Mouse (Mus musculus): ENCODE results near the gene Sgsm3. TPM values are rescaled to one million over a fixed set of nuclear protein-coding genes. Genes with fewer than 3 reads are reported as not detected.
"Not testable (repeated sequence)": the region's sequence is repeated elsewhere in the genome, so short reads cannot be mapped to it uniquely, and the experiment has no call there.

The Sgsm3 gene
- total RNA-seq (2021), result 10 to 100 TPM; 77.2 to 91.3 TPM

DNA sequence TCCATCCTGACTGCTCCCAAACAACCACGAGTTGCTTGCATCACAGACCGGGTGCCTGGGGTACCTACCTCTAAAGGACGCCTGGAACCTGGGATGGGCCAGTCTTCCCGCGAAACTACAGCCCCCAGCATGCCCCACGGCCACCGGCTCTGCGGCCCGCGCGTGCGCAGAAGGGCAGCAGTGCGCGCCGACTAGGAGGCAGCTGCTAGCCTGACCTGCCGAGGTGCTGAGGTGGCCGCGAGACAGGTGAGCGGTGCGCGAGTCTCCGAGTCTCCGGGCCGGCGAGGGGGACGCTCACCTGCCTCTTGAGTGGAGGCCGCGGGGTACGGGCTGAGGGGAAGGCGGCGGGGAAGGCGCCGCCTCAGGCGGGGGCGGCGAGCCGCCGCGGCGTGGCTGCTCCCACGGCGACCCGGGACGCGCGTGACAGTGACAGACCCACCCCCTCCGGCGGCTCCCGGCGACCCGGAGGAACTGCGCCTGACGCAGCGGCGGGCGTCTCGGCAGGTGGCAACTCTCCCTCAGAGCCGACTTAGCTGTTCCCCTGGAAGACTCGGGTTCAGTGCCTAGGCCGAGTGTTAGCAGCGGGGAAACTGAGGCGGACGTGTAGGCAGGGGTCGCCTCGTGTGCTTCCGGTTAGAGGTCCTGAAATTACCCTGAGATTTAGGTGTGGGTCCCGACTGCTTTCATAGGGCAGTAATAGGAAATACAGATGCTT, at the start of gene Sgsm3:
TSS of gene Sgsm3 (plus strand) at position 146 of the 715 bp plus-strand sequence.
- DNase-seq (ENCODE audit: low spot score in 2 of 2), result peak; percentile 88 to 90
- intact Hi-C loops (cut with DNase I), result no loop called here

- peak in 1 of 2 experiments; percentile 31 for DNase-seq (ENCODE audit: low spot score in 2 of 2)
These were observed 48.7 kb upstream of the Sgsm3 start for GRCm38 (mm10) chr15:80928811-80929355.

DNA sequence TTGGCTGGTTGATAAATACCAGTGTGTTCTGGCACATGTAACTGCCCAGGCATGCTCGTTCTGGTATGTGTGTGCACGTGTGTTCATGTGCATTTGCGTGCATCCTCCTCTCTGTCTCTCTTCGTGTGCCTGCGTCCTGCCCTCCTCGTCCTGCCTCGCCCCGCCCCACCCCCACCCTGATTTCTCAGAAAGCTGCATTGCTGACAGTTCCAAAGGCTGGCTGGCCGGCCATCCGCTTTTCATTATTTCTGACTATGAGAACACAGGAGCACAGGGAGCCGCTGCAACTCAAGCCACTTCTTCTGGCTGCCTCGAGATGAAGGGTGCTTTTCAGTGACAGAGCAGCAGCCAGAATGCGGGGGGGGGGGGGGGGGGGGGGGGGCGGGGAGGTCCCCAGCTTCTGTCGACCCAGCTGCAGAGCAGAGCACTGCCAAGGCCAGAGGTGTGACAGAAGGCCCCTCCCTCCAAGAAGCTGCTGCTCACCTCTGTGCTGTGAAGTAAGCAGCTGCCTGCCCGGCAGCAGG, 47.5 kb upstream of the Sgsm3 start:
- DNase-seq (ENCODE audit: low spot score in 2 of 2), result no peak
- intact Hi-C loops (cut with DNase I), result no loop called here

More at GRCm38 (mm10) chr15:80928811-80929355, 48.7 kb upstream of the Sgsm3 start:
- intact Hi-C loops (cut with DNase I), result no loop called here

DNA sequence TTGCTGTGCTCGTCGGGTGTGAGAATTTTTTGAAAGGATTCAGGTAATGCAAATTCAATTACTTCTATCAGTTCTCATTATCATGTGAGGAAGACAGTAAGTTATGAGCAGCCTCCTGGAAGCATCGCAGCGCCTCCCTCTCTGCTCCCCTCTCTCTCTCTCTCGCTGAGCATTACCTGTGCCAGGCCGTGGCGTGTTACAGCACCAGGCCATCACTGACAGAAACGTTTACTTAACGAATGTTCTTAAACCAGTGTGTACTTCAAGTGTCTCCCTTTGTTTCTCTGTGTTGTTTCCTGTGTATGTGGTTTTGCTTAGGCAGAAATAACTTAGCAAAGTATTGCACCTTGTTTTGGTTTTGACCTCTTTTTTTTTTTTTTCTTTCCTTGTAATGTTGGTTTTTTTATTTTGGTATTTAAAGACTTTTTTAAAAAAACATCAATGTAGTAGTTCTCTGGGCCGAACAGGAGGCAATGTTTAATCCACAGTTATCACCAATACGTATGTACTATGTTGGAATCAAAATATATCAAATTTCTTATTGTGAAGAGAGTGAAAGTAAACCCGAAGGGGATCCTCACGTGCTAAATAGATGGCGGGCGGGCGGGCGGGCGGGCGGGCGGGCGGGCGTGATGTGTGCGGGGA, 46.8 kb upstream of the Sgsm3 start:
- DNase-seq (ENCODE audit: low spot score in 2 of 2); intact Hi-C loops (cut with DNase I): not testable (repeated sequence)

DNA sequence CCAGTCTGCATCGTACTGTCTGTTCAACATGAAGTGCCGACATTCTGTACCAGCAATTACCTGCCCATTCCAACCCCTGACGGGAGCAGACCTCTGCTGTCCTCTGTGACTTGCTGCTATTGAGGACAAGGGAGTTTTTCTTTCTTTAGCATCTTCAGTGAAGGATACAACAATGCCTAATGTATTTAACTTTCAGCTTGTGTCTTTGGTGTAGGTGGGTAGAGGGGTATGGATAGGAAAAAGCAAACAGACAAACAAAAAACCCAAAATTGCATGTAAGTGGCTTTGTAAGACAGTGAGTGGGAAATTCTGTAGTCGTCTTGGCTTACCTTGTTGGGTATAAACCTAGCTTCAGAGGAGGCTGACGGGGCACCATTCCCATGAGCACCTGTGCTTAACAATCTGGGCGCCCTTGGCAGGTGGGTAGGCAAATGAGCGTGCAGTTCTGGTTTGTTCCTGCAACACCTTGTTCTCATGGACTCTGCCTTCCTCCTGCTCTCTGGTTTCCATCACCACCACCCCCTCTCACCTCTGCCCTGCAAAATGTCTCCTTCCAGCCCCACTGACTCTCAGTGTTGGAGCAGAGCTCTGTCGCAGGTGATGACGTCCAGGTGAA, 46.1 kb upstream of the Sgsm3 start:
- DNase-seq (ENCODE audit: low spot score in 2 of 2), result no peak
- intact Hi-C loops (cut with DNase I), result no loop called here

- intact Hi-C loops (cut with DNase I), result no loop called here
- no peak for DNase-seq (ENCODE audit: low spot score in 2 of 2)
These were observed 42.7 kb upstream of the Sgsm3 start for GRCm38 (mm10) chr15:80934841-80935240.

- no peak for DNase-seq (ENCODE audit: low spot score in 2 of 2)
- intact Hi-C loops (cut with DNase I), result no loop called here
These were observed 40.9 kb upstream of the Sgsm3 start for GRCm38 (mm10) chr15:80936686-80937085.

DNA sequence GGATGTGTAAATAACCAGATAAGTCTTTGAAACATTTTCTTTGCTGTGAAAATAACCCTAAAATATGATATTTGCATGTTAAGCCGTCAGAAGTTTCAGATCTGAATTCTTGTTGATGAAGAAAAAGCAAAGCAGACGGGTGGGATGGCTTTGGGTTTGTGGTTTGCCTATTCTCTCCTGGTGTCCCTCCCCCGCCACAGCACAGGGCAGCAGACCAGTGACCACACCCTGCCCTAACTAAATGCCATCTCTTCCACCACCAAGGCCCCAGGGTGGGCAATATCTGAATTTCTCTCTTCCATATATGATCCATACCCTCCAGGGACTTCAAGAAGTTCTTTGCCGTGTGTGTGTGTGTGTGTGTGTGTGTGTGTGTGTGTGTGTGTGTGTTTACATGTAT, 39.0 kb upstream of the Sgsm3 start:
- intact Hi-C loops (cut with DNase I), result no loop called here
- no peak for DNase-seq (ENCODE audit: low spot score in 2 of 2)

DNA sequence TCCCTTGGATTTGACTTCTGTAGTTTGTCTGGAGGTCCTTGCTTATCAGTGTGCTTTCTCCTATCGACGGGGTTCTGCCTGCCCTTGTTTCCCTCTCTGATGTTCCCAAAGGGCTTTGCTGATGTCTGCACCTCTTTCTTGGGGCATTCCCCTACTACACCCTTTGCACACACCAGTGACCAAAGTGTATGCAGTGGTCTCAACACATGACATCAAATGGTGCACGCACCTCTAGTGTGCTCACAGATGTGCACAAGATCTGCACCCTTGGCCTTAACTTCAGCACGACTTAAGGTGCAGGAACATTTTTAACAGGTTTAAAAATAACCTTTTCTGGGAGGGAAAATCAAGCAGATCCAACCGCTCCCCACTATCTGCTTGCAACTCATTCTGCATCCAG, 38.2 kb upstream of the Sgsm3 start:
- DNase-seq (ENCODE audit: low spot score in 2 of 2), result no peak
- intact Hi-C loops (cut with DNase I), result no loop called here

- DNase-seq (ENCODE audit: low spot score in 2 of 2), result no peak
- intact Hi-C loops (cut with DNase I), result no loop called here
These were observed 36.0 kb upstream of the Sgsm3 start for GRCm38 (mm10) chr15:80941468-80942040.

- DNase-seq (ENCODE audit: low spot score in 2 of 2), result peak in 1 of 2 experiments; percentile 34
- intact Hi-C loops (cut with DNase I), result no loop called here
These were observed 31.7 kb upstream of the Sgsm3 start for GRCm38 (mm10) chr15:80945851-80946250.

DNA sequence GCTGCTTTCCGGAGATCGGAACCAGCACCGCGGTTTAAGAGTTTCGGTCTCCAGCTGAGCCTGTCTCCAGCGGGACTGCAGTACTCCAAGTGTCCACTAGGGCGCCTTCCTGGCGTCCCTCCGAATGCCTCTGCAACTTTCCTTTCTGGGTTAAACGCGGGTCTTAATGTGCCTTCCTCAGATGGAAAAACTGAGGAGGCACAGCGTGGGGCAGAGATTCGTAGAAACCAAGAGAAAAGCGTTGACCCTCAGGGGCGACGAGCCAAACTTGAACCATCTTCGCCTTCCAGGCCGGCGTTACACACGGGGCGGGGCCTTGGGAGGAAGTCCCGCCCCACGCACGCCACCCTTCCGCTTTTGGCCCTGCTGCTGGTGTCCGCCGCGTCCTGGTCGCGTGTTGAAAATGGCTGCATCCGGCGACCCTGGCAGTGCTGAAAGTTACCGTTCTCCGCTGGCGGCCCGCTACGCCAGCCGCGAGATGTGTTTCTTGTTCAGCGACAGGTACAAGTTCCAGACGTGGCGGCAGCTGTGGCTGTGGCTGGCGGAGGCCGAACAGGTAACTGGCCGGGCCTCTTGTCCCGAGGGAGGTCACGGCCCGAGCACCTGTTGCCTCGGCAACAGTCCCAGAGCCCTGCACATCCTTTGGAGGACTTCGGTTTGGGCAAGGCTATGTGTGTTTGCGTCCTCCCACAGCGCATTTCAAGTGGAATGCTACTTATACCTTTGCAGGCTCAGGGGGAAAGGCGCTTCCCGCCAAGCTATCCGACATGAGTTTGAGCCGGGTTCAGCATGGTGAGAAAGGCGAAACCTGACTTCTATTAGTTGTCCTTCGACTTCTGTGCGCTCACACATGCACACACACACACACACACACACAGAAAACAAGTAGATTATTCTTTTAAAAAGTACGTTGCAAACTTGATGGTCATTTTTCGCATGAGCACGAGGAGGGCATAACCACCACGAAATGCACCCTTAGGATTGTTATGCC, 29.1 kb upstream of the Sgsm3 start, which contains the start of gene Adsl:
TSS of gene Adsl (plus strand) at position 346 of the 991 bp plus-strand sequence.
- intact Hi-C loops (cut with DNase I), result loop anchor here (2.0 kb wide), 1 partner anchor 236 kb away; no protein-coding TSS in a partner anchor
- DNase-seq (ENCODE audit: low spot score in 2 of 2), result peak; percentile 87 to 89

DNA sequence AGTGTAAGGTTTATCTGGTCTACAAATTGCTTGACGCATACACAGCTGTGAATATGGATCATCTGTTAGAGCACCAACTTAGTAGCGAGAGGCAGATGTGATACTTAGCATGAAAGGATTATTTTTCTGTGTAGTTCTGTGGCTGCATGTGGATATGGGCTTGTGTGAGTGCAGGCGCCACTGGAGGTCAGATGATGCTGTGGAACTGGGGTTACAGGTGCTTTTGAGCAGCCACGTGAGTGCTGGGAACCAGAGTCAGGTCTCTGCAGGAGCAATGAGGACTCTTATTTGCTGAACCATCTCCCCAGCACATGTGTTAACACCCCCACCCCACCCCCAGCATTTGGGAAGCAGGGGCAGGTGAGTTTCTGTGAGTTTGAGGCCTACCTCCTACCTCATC, 28.1 kb upstream of the Sgsm3 start:
- DNase-seq (ENCODE audit: low spot score in 2 of 2), result no peak
- intact Hi-C loops (cut with DNase I), result loop anchor here (2.0 kb wide), 1 partner anchor 237 kb away; no protein-coding TSS in a partner anchor

DNA sequence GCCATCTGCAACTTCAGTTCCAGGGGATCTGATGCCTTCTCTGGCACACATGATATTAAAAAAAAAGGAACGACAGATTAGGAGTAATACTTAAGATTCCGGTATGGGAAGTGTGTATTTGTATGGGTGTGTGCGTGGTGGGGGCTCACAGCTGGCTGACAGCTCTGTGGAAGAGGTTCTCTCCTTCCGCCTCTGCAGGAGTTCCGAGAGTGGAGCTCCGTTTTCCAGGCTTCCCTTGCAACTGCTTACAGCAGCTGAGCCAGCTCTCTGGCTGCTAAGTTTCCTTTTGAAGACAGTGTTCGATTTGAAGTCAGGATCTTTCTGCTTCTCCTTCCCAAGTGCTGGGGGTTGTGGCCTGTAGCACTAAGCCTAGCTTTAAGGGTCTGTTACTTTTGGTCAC, 27.5 kb upstream of the Sgsm3 start:
- peak in 1 of 2 experiments; percentile 16 for DNase-seq (ENCODE audit: low spot score in 2 of 2)
- intact Hi-C loops (cut with DNase I), result no loop called here

- intact Hi-C loops (cut with DNase I), result no loop called here
- no peak for DNase-seq (ENCODE audit: low spot score in 2 of 2)
These were observed 23.6 kb upstream of the Sgsm3 start for GRCm38 (mm10) chr15:80953971-80954370.

- DNase-seq (ENCODE audit: low spot score in 2 of 2), result no peak
- intact Hi-C loops (cut with DNase I), result no loop called here
These were observed 22.7 kb upstream of the Sgsm3 start for GRCm38 (mm10) chr15:80954861-80955260.

- DNase-seq (ENCODE audit: low spot score in 2 of 2), result peak in 1 of 2 experiments; percentile 60
- intact Hi-C loops (cut with DNase I), result no loop called here
These were observed 21.6 kb upstream of the Sgsm3 start for GRCm38 (mm10) chr15:80955836-80956438.

DNA sequence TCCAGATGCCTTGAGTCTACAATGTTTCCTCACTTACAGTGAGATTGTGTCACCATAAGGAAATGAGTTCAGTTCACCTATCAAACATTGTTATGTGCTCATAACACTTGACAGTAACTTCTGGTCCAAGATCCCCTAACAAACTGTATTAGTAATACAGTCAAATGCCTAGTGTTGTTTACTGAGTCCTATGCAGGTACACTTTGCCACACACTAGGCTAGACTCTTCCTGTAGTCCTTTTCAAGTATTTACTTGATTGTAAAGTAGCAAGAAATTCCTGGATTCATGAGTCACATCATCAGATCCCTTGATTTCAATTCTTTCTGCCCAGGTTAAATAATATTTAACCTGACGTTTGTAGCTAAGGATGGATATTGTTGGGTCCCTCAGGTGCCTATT, 8.2 kb upstream of the Sgsm3 start:
- intact Hi-C loops (cut with DNase I), result no loop called here
- no peak for DNase-seq (ENCODE audit: low spot score in 2 of 2)

Measured in left cerebral cortex, postnatal 25 days (tissue).